Mouse (Mus musculus): ENCODE measurements at regions not wholly inside any gene's neighbourhood (a gene's known extent, or its start where the extent isn't known, plus 50 kb on each side); places are given as distances from the start of the nearest gene placed in this dataset.
A peak's percentile ranks its signal among the peaks of the same experiment; 100 is the strongest.

- TF ChIP-seq CTCF (IDR thresholded peaks at IDR 0.05; ENCODE audit: extremely low read depth, insufficient read length, insufficient replicate concordance, low read depth, low read length) (no peak), POLR2A (IDR thresholded peaks at IDR 0.05; ENCODE audit: low read depth, low read length) (no peak)
- no peaks in the 10 kb centered on the region for H3K27me3 ChIP-seq (ENCODE audit: control insufficient read depth, insufficient read depth, low read length)
- no peaks in the 10 kb centered on the region for H3K36me3 ChIP-seq (ENCODE audit: control insufficient read depth, insufficient read depth, low read length)
- no peak overlapping the region for H3K4me3 ChIP-seq (ENCODE audit: low read depth, low read length)
- peaks cover 7% of the 10 kb centered on the region; the same call in 1 of the 2 replicates for H3K4me1 ChIP-seq (ENCODE audit: control insufficient read depth, insufficient read depth, insufficient read length, low read length)
- H3K27ac ChIP-seq (ENCODE audit: insufficient read depth, low read depth, low read length) = peak overlapping the region; percentile 56; the same call in 1 of the 2 replicates
- 32% methylated on average over 6 of the region's 6 CpGs for WGBS
These were observed 63.3 kb upstream of the Cerkl start for GRCm38 (mm10) chr2:79519799-79520449.

- H3K36me3 ChIP-seq (ENCODE audit: control insufficient read depth, insufficient read depth, low read length) = no peaks in the 10 kb centered on the region
- no peak overlapping the region for H3K4me3 ChIP-seq (ENCODE audit: low read depth, low read length)
- H3K4me1 ChIP-seq (ENCODE audit: control insufficient read depth, insufficient read depth, insufficient read length, low read length) = peaks cover 7% of the 10 kb centered on the region; the same call in 1 of the 2 replicates
- WGBS = 45% methylated on average over 4 of the region's 4 CpGs
- no peaks in the 10 kb centered on the region for H3K27me3 ChIP-seq (ENCODE audit: control insufficient read depth, insufficient read depth, low read length)
- TF ChIP-seq CTCF (IDR thresholded peaks at IDR 0.05; ENCODE audit: extremely low read depth, insufficient read length, insufficient replicate concordance, low read depth, low read length) (no peak), POLR2A (IDR thresholded peaks at IDR 0.05; ENCODE audit: low read depth, low read length) (no peak)
- H3K27ac ChIP-seq (ENCODE audit: insufficient read depth, low read depth, low read length) = no peak overlapping the region
These were observed 66.9 kb upstream of the Cerkl start for GRCm38 (mm10) chr2:79523441-79523840.

- no peaks in the 10 kb centered on the region for H3K4me1 ChIP-seq (ENCODE audit: control insufficient read depth, insufficient read depth, insufficient read length, low read length)
- TF ChIP-seq CTCF (IDR thresholded peaks at IDR 0.05; ENCODE audit: extremely low read depth, insufficient read length, insufficient replicate concordance, low read depth, low read length) = no peak
- no peak for TF ChIP-seq POLR2A (IDR thresholded peaks at IDR 0.05; ENCODE audit: low read depth, low read length)
- H3K36me3 ChIP-seq (ENCODE audit: control insufficient read depth, insufficient read depth, low read length) = no peaks in the 10 kb centered on the region
- H3K27ac ChIP-seq (ENCODE audit: insufficient read depth, low read depth, low read length) = no peak overlapping the region
- no peak overlapping the region for H3K4me3 ChIP-seq (ENCODE audit: low read depth, low read length)
- no peaks in the 10 kb centered on the region for H3K27me3 ChIP-seq (ENCODE audit: control insufficient read depth, insufficient read depth, low read length)
- 87% methylated on average over 5 of the region's 5 CpGs for WGBS
These were observed 70.9 kb upstream of the Cerkl start for GRCm38 (mm10) chr2:79527529-79527928.

DNA sequence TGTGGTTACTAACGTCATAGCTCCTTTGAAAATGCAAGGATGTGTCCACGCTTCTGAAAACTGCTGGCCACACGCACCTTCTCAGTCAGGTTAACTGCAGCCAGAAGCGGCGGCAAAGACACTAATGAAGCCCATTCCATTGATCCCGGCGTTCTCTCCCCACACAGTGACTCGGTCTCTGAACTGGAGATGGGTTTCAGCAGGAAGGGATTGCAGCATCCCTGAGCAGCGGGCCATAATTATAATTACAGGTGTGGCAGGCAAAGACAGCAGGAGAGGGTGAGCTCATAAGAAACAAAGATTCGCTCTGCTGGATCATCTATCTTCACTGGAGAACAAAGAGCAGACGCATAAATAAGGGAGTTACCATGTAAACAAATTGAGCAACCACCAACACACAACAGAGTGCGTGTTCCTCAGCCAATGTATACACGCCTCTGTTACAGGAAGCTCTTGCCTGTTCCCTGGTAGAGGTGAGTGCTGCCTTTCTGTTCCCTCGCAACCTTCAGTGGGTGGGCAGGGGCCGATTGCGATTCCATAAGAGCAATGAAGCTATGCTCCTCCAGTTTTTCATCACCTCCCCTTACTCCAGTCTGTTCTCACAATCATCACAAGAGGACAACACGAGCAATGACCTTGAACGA lies 71.9 kb upstream of the Cerkl start:
- WGBS = 82% methylated on average over 18 of the region's 18 CpGs

DNA sequence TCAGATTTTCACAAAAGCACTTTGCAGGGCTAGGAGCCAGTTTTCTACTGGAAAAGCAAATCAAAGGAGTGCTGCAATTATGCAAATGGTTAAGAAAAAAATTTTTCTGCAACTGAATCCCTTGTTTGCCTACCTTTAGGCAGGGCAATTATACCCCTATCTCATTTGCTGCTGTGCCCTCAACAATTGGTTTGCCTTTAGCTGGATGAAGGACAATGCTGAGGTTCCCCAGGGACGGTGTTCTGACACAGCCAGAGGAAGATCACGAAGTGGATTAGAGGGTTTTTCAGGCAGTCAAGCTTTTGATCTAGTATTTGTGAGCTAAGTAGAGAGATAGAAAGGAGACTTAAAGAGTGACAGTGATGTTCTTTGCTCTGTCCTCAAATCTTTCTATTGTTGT lies 72.6 kb upstream of the Cerkl start:
- H3K4me3 ChIP-seq (ENCODE audit: low read depth, low read length) = no peak overlapping the region
- H3K27me3 ChIP-seq (ENCODE audit: control insufficient read depth, insufficient read depth, low read length) = no peaks in the 10 kb centered on the region
- H3K4me1 ChIP-seq (ENCODE audit: control insufficient read depth, insufficient read depth, insufficient read length, low read length) = no peaks in the 10 kb centered on the region
- H3K27ac ChIP-seq (ENCODE audit: insufficient read depth, low read depth, low read length) = no peak overlapping the region
- no peaks in the 10 kb centered on the region for H3K36me3 ChIP-seq (ENCODE audit: control insufficient read depth, insufficient read depth, low read length)
- TF ChIP-seq POLR2A (IDR thresholded peaks at IDR 0.05; ENCODE audit: low read depth, low read length) = no peak
- TF ChIP-seq CTCF (IDR thresholded peaks at IDR 0.05; ENCODE audit: extremely low read depth, insufficient read length, insufficient replicate concordance, low read depth, low read length) = no peak
- 85% methylated on average over 2 of the region's 2 CpGs for WGBS

More for the DNA sequence above, 71.9 kb upstream of the Cerkl start:
- no peak overlapping the region for H3K4me3 ChIP-seq (ENCODE audit: low read depth, low read length)
- H3K4me1 ChIP-seq (ENCODE audit: control insufficient read depth, insufficient read depth, insufficient read length, low read length) = no peaks in the 10 kb centered on the region
- H3K27ac ChIP-seq (ENCODE audit: insufficient read depth, low read depth, low read length) = no peak overlapping the region
- no peak for TF ChIP-seq CTCF (IDR thresholded peaks at IDR 0.05; ENCODE audit: extremely low read depth, insufficient read length, insufficient replicate concordance, low read depth, low read length)
- TF ChIP-seq POLR2A (IDR thresholded peaks at IDR 0.05; ENCODE audit: low read depth, low read length) = no peak
- no peaks in the 10 kb centered on the region for H3K27me3 ChIP-seq (ENCODE audit: control insufficient read depth, insufficient read depth, low read length)
- no peaks in the 10 kb centered on the region for H3K36me3 ChIP-seq (ENCODE audit: control insufficient read depth, insufficient read depth, low read length)

- Histone ChIP-seq H3K4me3 (ENCODE audit: low read depth, low read length) (no peak overlapping the region), H3K27ac (ENCODE audit: insufficient read depth, low read depth, low read length) (no peak overlapping the region), H3K27me3 (ENCODE audit: control insufficient read depth, insufficient read depth, low read length) (no peaks in the 10 kb centered on the region), H3K36me3 (ENCODE audit: control insufficient read depth, insufficient read depth, low read length) (no peaks in the 10 kb centered on the region), H3K4me1 (ENCODE audit: control insufficient read depth, insufficient read depth, insufficient read length, low read length) (no peaks in the 10 kb centered on the region)
- no peak for TF ChIP-seq POLR2A (IDR thresholded peaks at IDR 0.05; ENCODE audit: low read depth, low read length)
- no peak for TF ChIP-seq CTCF (IDR thresholded peaks at IDR 0.05; ENCODE audit: extremely low read depth, insufficient read length, insufficient replicate concordance, low read depth, low read length)
- 83% methylated on average over 3 of the region's 3 CpGs for WGBS
These were observed 76.1 kb upstream of the Cerkl start for GRCm38 (mm10) chr2:79532610-79533160.
